Mouse (Mus musculus) forebrain, postnatal 0 days (tissue): ENCODE results near the gene Ppfibp1. TPM values are rescaled to one million over a fixed set of nuclear protein-coding genes. Genes with fewer than 3 reads are reported as not detected.

Source experiments
- ATAC-seq: fragments of 200-750 bp; cut with Nextera tagmentation; 2 replicates; pipeline ENCODE4 v1.8.0; 2017; ENCODE audit warnings: mild to moderate bottlenecking, moderate library complexity
- DNase-seq: peaks from one replicate; pipeline ENCODE4 v3.0.0-alpha.2; 2015
- H3K27ac ChIP-seq: fragments of 300-500 bp; sonication (generic); 2 replicates; pipeline ENCODE4 v1.5.1; 2014; ENCODE audit warnings: low read depth, mild to moderate bottlenecking, antibody characterized with exemption, low read length, moderate library complexity, mixed read lengths
- H3K27me3 ChIP-seq: fragments of 300-500 bp; sonication (generic); 2 replicates; pipeline ENCODE4 v1.6.1; 2014; ENCODE audit warnings: mild to moderate bottlenecking, low read length, mixed read lengths; ENCODE audit not compliant: insufficient read depth
- H3K36me3 ChIP-seq: fragments of 300-500 bp; sonication (generic); 2 replicates; pipeline ENCODE4 v1.6.1; 2014; ENCODE audit warnings: mild to moderate bottlenecking, moderate library complexity; ENCODE audit not compliant: insufficient read depth
- H3K4me1 ChIP-seq: fragments of 300-500 bp; sonication (generic); 2 replicates; pipeline ENCODE4 v1.6.1; 2014; ENCODE audit warnings: antibody characterized with exemption; ENCODE audit not compliant: insufficient read depth
- H3K4me2 ChIP-seq: fragments of 300-500 bp; sonication (generic); 2 replicates; pipeline ENCODE4 v1.6.1; 2014; ENCODE audit warnings: low read depth, mild to moderate bottlenecking, moderate library complexity
- H3K4me3 ChIP-seq: fragments of 300-500 bp; sonication (generic); 2 replicates; pipeline ENCODE4 v1.5.1; 2014; ENCODE audit warnings: low read depth, low read length, mixed read lengths
- H3K9ac ChIP-seq: fragments of 300-500 bp; sonication (generic); 2 replicates; pipeline ENCODE4 v1.6.1; 2014; ENCODE audit warnings: mild to moderate bottlenecking
- H3K9me3 ChIP-seq: fragments of 300-500 bp; sonication (generic); 2 replicates; pipeline ENCODE4 v1.6.1; 2016; ENCODE audit warnings: low read length
- CTCF ChIP-seq: sonication (generic); IDR thresholded peaks from 2 replicates; pipeline ENCODE4 v1.5.1; 2016; ENCODE audit warnings: antibody characterized with exemption, control low read depth, low read depth
- WGBS: fragments of 180-500 bp; shearing (Covaris S2); extraction: QIAGEN DNeasy Blood & Tissue Kit; methylation state at CpG from one replicate; pipeline ENCODE4 v1.1.7; 2014; 5-methylcytosine and 5-hydroxymethylcytosine counted together
- polyA plus RNA-seq: library from polyadenylated mRNA; unstranded; fragments of >200 nt; fragmentation: Nextera tagmentation; extraction: Ambion mirVana; gene quantifications from 2 replicates; pipeline ENCODE4 v1.2.1, GENCODE M21; 2015
- total RNA-seq: library from RNA; depleted of rRNA; stranded (reverse); fragments of >200 nt; gene quantifications from 2 replicates; pipeline ENCODE4 v1.2.3, GENCODE M21; 2014

Gene Ppfibp1
- total and polyA plus RNA-seq, 2 experiments from 2014 or later: 23.8 to 33.0 TPM

DNA sequence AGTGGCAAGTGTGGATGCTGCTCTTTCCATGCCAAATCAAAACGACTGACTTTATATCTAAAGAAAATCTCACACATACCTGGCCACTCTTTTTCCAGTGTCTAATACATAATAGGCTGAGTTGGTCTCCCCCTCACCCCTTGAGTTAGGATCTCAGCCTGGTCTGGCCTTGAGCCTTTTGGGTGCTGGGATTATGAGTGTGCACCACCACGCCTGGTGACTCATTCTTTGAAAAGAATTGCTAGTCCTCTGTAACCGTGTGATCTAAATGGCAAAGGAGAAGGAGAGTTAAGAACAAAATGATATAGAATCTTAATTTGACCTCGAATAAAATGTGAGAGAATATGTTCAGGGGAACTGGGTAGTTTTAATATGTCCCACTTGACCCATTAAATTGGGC lies 129.6 kb downstream of the Ppfibp1 start:
- 87% methylated on average over 4 of the region's 4 CpGs for WGBS
- no peaks in the 10 kb centered on the region for H3K36me3 ChIP-seq
- H3K9me3 ChIP-seq: no peaks in the 10 kb centered on the region
- no peak for ATAC-seq
- no peak overlapping the region for H3K4me2 ChIP-seq
- H3K4me1 ChIP-seq: no peaks in the 10 kb centered on the region
- no peaks in the 10 kb centered on the region for H3K27me3 ChIP-seq
- H3K9ac ChIP-seq: no peak overlapping the region
- H3K4me3 ChIP-seq: no peak overlapping the region
- DNase-seq: no peak
- no peak overlapping the region for H3K27ac ChIP-seq
- TF ChIP-seq CTCF: no peak

DNA sequence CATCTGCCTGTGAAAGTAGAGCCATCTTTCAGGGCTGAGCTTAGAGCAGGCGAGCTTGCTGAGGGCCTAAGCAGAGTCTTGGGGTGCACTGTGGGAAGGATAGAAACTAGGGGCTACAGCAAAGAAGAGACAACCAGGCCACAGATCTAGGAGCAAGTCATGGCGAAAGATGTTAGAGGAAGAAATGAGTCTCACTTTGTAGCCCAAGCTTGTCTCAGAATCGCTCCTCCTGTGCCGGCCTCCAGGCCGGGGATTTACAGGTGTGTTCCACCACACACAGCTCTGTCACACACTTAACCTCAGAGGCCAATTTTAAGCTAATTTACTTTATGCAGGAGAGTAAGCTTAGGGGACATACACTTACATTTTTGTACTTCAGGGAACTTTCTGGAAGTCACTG lies 130.1 kb downstream of the Ppfibp1 start:
- no peaks in the 10 kb centered on the region for H3K36me3 ChIP-seq
- H3K4me2 ChIP-seq: no peak overlapping the region
- ATAC-seq: no peak
- H3K27ac ChIP-seq: no peak overlapping the region
- H3K9ac ChIP-seq: no peak overlapping the region
- DNase-seq: no peak
- 94% methylated on average over 5 of the region's 5 CpGs for WGBS
- no peaks in the 10 kb centered on the region for H3K4me1 ChIP-seq
- TF ChIP-seq CTCF: no peak
- H3K9me3 ChIP-seq: no peaks in the 10 kb centered on the region
- no peaks in the 10 kb centered on the region for H3K27me3 ChIP-seq
- H3K4me3 ChIP-seq: no peak overlapping the region

DNA sequence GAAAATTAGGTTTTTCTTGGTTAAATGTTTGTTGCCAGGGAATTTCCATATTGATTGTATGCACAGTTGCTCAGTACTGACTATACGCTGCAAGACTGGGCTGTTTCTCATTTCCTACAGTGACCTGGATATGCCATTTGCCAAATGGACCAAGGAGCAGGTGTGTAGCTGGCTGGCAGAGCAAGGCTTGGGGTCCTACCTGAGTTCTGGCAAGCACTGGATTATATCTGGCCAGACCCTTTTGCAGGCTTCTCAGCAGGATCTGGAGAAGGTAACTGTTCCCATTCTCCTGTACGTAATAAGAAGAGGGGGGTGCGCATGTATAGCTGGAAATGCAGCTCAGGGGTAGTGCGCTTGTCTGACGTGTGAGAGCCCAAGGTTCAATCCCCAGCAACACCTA lies 132.9 kb downstream of the Ppfibp1 start:
- Histone ChIP-seq H3K4me2 (no peak overlapping the region), H3K27ac (no peak overlapping the region), H3K36me3 (no peaks in the 10 kb centered on the region), H3K9me3 (no peaks in the 10 kb centered on the region), H3K27me3 (no peaks in the 10 kb centered on the region), H3K9ac (no peak overlapping the region), H3K4me1 (no peaks in the 10 kb centered on the region), H3K4me3 (no peak overlapping the region)
- TF ChIP-seq CTCF: no peak
- 95% methylated on average over 5 of the region's 5 CpGs for WGBS
- DNase-seq (no peak), ATAC-seq (no peak)

DNA sequence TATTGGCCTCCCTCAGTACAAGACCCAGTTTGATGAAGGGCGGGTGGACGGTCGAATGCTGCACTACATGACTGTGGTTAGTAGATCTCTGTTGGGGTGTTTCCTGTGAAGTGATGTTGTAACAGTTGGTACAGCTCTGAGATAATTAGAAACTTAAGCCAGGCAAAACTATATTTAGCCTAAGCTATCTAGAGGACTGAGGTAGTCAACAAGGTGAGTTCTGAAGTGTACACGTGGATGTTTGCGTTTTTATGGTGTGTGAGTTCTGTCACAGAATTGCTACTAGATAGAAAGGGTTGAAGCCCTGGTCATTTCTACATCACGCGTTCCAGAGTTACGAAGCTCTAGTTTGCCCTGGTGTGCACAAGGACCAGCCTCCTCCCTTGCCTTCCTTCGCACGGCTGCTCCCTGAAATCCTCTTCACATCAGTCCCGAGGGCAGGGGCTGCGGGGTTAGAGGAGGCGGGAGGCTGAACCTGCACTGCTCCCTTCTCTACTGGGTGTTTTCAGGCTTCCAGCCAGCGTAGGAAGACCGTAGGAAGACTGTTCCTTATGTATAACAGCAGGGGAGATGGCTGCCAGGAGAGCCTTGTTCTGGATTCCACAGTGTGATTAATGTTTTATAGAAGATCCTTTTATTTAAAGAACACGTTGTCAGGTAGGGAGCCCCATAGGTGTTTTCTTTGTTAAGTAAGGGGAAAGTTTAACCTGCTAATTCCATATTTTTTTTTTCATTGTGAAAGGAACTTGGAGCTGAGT lies 134.3 kb downstream of the Ppfibp1 start:
- no peak for TF ChIP-seq CTCF
- H3K4me2 ChIP-seq: no peak overlapping the region

DNA sequence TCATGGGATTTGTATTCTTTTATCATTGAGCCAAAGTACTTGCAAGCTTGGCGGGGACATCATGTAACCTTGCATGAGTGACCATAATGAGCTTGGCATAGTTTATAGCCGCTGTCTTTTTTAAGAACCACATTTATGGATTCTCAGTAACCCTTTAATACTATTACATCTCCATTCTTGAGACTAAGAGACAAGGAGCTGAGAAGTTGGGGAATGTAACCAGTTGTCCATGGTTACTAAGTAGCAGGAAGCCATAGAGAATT lies 134.8 kb downstream of the Ppfibp1 start:
- Histone ChIP-seq H3K9ac (no peak overlapping the region), H3K4me1 (no peaks in the 10 kb centered on the region), H3K27ac (no peak overlapping the region), H3K9me3 (no peaks in the 10 kb centered on the region), H3K4me3 (no peak overlapping the region), H3K27me3 (no peaks in the 10 kb centered on the region), H3K36me3 (no peaks in the 10 kb centered on the region), H3K4me2 (no peak overlapping the region)
- 83% methylated on average over 2 of the region's 2 CpGs for WGBS
- no peak for ATAC-seq
- no peak for DNase-seq
- TF ChIP-seq CTCF: no peak

More for the DNA sequence above, 134.3 kb downstream of the Ppfibp1 start:
- no peaks in the 10 kb centered on the region for H3K9me3 ChIP-seq
- DNase-seq (no peak), ATAC-seq (no peak)
- H3K4me3 ChIP-seq: no peak overlapping the region
- H3K9ac ChIP-seq: no peak overlapping the region
- H3K27me3 ChIP-seq: no peaks in the 10 kb centered on the region
- H3K36me3 ChIP-seq: no peaks in the 10 kb centered on the region
- WGBS: 87% methylated on average over 16 of the region's 16 CpGs
- H3K4me1 ChIP-seq: no peaks in the 10 kb centered on the region
- H3K27ac ChIP-seq: no peak overlapping the region

- no peak overlapping the region for H3K4me3 ChIP-seq
- no peak overlapping the region for H3K27ac ChIP-seq
- no peak for TF ChIP-seq CTCF
- H3K9ac ChIP-seq: no peak overlapping the region
- H3K4me2 ChIP-seq: no peak overlapping the region
- H3K9me3 ChIP-seq: no peaks in the 10 kb centered on the region
- H3K4me1 ChIP-seq: no peaks in the 10 kb centered on the region
- ATAC-seq (no peak), DNase-seq (no peak)
- H3K36me3 ChIP-seq: no peaks in the 10 kb centered on the region
- no peaks in the 10 kb centered on the region for H3K27me3 ChIP-seq
Observed at GRCm38 (mm10) chr6:147023568-147023967, 135.3 kb downstream of the Ppfibp1 start.

GRCm38 (mm10) chr6:147024761-147025160 lies 136.5 kb downstream of the Ppfibp1 start:
- Histone ChIP-seq H3K4me3 (no peak overlapping the region), H3K27ac (no peak overlapping the region), H3K36me3 (no peaks in the 10 kb centered on the region), H3K9ac (no peak overlapping the region), H3K27me3 (no peaks in the 10 kb centered on the region), H3K9me3 (no peaks in the 10 kb centered on the region), H3K4me1 (no peaks in the 10 kb centered on the region), H3K4me2 (no peak overlapping the region)
- TF ChIP-seq CTCF: no peak
- 90% methylated on average over 3 of the region's 3 CpGs for WGBS
- DNase-seq: no peak
- no peak for ATAC-seq
